Mouse (Mus musculus) ES-CJ7 (cell line): ENCODE measurements around the gene Fcgr1.
"Not testable (repeated sequence)": the region's sequence is repeated elsewhere in the genome, so short reads cannot be mapped to it uniquely, and the experiment has no call there.

Experiments
- DNase-seq: peaks from one replicate; pipeline ENCODE4 v3.0.0; 2011; ENCODE audit warnings: low read depth, low spot score

The Fcgr1 gene

GRCm38 (mm10) chr3:96273591-96274465, 19.9 kb downstream of the Fcgr1 start:
- DNase-seq: peak; percentile 74

- DNase-seq: peak; percentile 99
Observed at GRCm38 (mm10) chr3:96269511-96270474, 24.0 kb downstream of the Fcgr1 start, which contains the start of gene Hist2h2bb. Gene Hist2h2bb, plus strand, starts transcription at chr3:96269752.

GRCm38 (mm10) chr3:96268776-96269378, 24.9 kb downstream of the Fcgr1 start:
- DNase-seq: not testable (repeated sequence)

- peak; percentile 94 for DNase-seq
Observed at GRCm38 (mm10) chr3:96268051-96268775, 25.6 kb downstream of the Fcgr1 start, which contains the start of gene Hist2h3b. Gene Hist2h3b, plus strand, starts transcription at chr3:96268654.

GRCm38 (mm10) chr3:96267541-96267940, 26.2 kb downstream of the Fcgr1 start:
- no peak for DNase-seq

- no peak for DNase-seq
Observed at GRCm38 (mm10) chr3:96266132-96266710, 27.5 kb downstream of the Fcgr1 start.

GRCm38 (mm10) chr3:96264404-96264949, 29.3 kb downstream of the Fcgr1 start:
- no peak for DNase-seq

- DNase-seq: peak; percentile 69
Observed at GRCm38 (mm10) chr3:96263558-96264403, 30.0 kb downstream of the Fcgr1 start.

- DNase-seq: peak; percentile 95
Observed at GRCm38 (mm10) chr3:96262979-96263550, 30.7 kb downstream of the Fcgr1 start, which contains the start of gene Hist2h4. Gene Hist2h4, minus strand, starts transcription at chr3:96263311.

GRCm38 (mm10) chr3:96262216-96262875, 31.4 kb downstream of the Fcgr1 start:
- DNase-seq: peak; percentile 95

- no peak for DNase-seq
Observed at GRCm38 (mm10) chr3:96261623-96262022, 32.1 kb downstream of the Fcgr1 start.

- DNase-seq: no peak
Observed at GRCm38 (mm10) chr3:96260220-96260619, 33.5 kb downstream of the Fcgr1 start.

GRCm38 (mm10) chr3:96257190-96257589, 36.6 kb downstream of the Fcgr1 start:
- DNase-seq: no peak

GRCm38 (mm10) chr3:96255926-96256593, 37.7 kb downstream of the Fcgr1 start:
- DNase-seq: no peak

- DNase-seq: peak; percentile 81
Observed at GRCm38 (mm10) chr3:96254683-96255355, 39.0 kb downstream of the Fcgr1 start.

- DNase-seq: no peak
Observed at GRCm38 (mm10) chr3:96251787-96252186, 42.0 kb downstream of the Fcgr1 start.

- DNase-seq: no peak
Observed at GRCm38 (mm10) chr3:96250890-96251289, 42.9 kb downstream of the Fcgr1 start.
